Mouse (Mus musculus) kidney, adult 8-10 months (tissue): Measurements from ENCODE around the gene Lrrc37a.
A peak's percentile ranks its signal among the peaks of the same experiment; 100 is the strongest.
"Not testable (repeated sequence)": the region's sequence is repeated elsewhere in the genome, so short reads cannot be mapped to it uniquely, and the experiment has no call there.

Experiments
- DNase-seq, 2 experiments: peaks; one replicate each; pipeline ENCODE4 v3.0.0; 2022

Lrrc37a gene

DNA sequence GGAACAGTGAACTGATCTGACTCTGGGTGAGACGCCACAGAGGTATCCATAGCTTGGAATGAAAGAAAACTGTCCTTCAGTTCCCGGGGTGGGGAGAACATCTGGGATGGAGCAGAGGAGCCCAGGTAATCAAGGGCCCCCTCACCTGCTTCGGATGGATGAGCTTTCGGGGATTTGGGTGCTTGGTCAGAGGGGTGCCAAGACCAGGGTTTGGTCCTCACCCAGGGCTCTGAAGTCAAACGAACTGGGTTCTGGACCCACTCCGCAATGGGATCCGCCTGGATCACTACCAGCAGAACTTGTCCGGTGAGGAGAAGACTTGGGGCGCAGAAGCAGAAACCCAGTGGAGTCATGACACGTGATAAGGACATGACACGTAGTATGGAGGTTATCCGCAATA is at the start of gene Lrrc37a:
Gene Lrrc37a, minus strand, starts transcription at position 101 of the 400 bp plus-strand sequence.
- DNase-seq: no peak

- not testable (repeated sequence) for DNase-seq
Measured at GRCm38 (mm10) chr11:103534973-103535372, 30.6 kb upstream of the Lrrc37a start.

GRCm38 (mm10) chr11:103512111-103512510 is 7.7 kb upstream of the Lrrc37a start:
- DNase-seq: no peak

DNA sequence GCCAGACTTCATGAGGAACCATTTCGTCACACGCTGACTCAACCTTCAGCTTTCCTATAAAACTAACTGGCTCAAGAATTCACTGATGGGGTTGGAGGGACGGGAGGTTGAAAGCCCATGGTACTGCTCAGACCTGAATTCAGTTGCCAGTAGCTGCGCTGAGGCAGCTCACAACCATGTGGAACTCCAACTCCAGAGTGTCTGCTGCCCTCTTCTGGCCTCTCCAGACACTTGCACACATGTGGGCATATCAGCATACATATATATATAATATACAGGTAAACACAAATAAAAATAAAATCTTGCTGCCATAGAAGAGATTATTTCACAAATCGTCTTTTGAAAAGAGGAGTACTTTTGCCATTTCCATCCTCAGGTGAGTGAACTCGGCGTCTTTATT is 40.0 kb downstream of the Lrrc37a start:
- DNase-seq: peak; percentile 10 to 18

- not testable (repeated sequence) for DNase-seq
Measured at GRCm38 (mm10) chr11:103451105-103451504, 53.3 kb downstream of the Lrrc37a start.

DNA sequence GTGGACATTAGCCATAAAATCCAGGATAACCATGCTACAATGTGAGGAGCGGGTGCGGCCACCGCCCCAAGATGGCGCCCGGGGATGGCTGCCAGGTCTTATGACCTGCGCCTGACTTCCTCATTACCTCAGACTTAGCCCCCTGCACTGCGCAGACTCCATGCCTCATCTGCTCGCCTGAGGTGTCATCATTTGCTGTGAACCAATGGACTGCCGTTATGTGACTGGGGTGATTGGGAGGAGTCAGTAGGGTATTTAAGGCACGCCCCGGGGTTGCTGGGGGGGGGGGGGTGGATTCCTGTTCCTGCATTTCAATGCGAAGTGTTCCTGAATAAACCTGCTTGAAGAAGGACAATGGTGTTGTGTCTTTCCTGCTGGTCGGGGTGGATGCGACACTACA is 54.7 kb downstream of the Lrrc37a start:
- DNase-seq: not testable (repeated sequence)

- DNase-seq: no peak
Measured at GRCm38 (mm10) chr11:103443678-103444077, 60.7 kb downstream of the Lrrc37a start.

DNA sequence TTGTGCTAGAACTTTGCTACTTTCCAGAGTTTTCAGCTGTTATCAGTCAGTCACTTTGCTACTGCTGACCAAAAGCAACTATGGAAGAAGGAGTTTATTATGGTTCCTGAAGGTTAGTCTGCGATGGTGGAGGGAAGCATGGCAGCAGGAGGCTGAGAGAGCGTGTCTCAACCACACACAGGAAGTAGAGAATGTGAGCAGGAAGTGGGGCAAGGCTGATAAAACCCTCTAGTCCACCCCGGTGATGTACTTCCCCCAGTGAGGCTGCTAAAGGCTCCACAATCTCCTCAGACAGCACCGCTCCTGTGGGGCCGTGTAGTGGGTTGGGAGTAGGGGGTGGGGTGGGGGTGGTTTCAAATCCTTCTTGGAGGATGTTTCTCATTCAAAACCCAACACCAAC is 68.1 kb downstream of the Lrrc37a start:
- no peak for DNase-seq

DNA sequence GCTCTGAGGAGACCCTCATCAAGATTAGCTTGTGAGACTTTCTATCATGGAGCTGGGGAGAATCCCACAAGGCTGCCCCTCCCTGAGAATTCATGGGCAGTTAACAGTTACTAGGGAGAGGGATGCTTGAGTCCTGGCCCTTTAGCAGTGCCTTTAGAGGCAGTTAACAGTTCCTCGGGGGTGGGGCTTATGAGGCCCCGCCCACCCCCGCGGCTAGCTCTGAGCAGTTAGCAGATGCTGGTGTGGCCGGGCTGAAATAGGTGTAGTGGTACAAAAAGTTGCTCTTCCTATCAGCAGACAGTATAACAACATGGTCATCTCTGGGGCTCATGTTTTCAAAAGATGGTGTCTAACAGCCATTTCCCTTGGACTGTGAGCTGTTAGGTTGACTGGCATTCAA is 79.4 kb downstream of the Lrrc37a start:
- DNase-seq: no peak

DNA sequence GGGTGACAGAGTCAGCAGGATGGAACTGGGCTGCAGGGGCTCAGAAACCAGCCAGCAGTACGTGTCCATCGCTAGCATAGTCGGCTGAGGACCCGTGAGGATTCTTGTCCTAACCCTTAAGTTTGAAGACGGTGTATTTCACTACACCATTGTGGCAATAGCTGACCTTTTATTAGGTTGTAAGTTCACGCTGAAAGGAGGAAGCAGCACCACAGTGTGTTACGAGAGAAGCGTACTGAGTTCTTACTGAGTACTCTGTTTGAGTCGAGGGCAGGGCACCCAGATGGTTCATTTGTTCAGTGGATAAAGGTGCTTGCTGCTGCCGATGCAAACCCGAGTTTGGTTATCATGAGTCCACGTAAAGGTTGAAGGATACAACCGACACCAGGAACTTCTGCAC is 84.7 kb downstream of the Lrrc37a start:
- DNase-seq: no peak

DNA sequence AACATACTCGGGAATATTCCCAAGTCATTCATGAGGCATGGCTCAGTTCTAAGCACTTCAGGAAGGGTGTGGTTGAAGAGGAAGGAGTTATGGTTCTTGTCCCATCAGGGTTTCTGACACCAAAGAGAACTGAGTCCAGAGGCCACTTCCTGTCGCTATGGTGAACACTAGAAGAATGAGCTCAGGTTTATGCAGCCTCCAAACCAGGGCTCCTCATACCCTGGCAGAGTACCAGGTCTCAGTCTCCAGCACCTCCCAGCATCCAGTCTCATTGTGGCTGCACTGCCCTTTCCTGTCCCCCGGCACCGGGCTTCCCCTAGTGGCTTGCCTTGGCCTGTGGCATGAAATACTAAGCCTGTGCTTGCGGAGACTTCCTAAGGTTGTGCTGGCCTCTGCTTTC is 85.2 kb downstream of the Lrrc37a start:
- peak; percentile 18 to 34 for DNase-seq

DNA sequence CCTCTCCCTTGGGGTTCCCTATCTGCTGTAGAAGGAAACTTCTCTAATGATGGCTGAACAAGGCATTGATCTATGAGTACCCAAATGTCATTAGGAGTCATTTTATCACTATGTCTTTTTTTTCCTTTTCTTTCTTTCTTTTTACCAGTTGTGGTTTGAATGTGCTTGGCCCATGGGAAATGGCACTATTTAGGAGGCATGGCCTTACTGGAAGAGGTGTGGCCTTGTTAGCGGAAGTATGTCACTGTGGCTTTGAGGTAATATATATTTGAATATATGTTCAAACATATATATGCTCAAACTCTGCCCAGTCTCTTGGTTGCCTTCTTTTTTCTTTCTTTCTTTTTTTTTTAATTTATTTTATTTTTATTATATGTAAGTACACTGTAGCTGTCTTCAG is 90.9 kb downstream of the Lrrc37a start:
- no peak for DNase-seq

GRCm38 (mm10) chr11:103412950-103413423 is 91.4 kb downstream of the Lrrc37a start:
- peak in 1 of 2 experiments; percentile 66 for DNase-seq

GRCm38 (mm10) chr11:103411981-103412949 is 92.1 kb downstream of the Lrrc37a start, which contains the start of gene Plekhm1:
TSS of gene Plekhm1 (minus strand) at chr11:103412687.
- peak; percentile 95 to 97 for DNase-seq

GRCm38 (mm10) chr11:103411301-103411700 is 93.1 kb downstream of the Lrrc37a start:
- DNase-seq: no peak

GRCm38 (mm10) chr11:103408880-103409279 is 95.5 kb downstream of the Lrrc37a start:
- DNase-seq: no peak

- not testable (repeated sequence) for DNase-seq
Measured at GRCm38 (mm10) chr11:103407136-103407535, 97.3 kb downstream of the Lrrc37a start.

GRCm38 (mm10) chr11:103406551-103406950 is 97.8 kb downstream of the Lrrc37a start:
- peak; percentile 89 to 91 for DNase-seq

- DNase-seq: no peak
Measured at GRCm38 (mm10) chr11:103405814-103406213, 98.6 kb downstream of the Lrrc37a start.

DNA sequence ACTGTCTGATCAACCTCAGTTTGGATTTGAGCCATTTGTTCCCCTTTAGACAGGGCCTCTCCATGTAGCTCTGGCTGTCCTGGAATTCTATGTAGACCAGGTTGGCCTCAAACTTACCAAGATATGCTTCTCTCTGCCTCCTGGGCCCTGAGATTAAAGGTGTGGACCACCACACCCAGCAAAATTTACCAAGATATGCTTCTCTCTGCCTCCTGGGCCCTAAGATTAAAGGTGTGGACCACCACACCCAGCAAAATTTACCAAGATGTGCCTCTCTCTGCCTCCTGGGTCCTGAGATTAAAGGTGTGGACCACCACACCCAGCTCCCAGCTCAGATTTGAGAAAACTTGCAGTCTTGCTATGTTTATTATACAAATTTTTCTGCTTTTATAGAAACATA is 99.8 kb downstream of the Lrrc37a start:
- DNase-seq: no peak

DNA sequence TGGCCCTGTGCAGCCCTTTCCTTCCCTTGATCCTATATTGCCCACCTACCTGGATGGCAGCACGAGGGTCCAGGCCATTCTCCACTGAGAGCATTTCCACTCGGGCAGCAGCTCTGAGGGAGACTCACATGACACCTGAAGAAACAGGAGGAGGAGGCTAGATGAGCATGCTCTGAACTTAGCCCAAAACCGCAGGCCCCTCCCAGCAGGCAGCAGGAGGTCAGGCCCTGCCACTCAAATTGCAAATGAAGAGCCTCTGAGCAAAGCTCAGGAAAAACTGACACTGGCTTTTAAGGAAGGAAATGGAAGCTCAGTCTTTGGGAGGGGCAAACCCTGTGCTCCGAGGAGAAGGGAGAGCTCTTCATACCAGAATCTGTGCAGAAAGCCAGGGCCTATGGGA is 100.6 kb downstream of the Lrrc37a start:
- DNase-seq: peak; percentile 74 to 78

GRCm38 (mm10) chr11:103402738-103403137 is 101.7 kb downstream of the Lrrc37a start:
- no peak for DNase-seq

DNA sequence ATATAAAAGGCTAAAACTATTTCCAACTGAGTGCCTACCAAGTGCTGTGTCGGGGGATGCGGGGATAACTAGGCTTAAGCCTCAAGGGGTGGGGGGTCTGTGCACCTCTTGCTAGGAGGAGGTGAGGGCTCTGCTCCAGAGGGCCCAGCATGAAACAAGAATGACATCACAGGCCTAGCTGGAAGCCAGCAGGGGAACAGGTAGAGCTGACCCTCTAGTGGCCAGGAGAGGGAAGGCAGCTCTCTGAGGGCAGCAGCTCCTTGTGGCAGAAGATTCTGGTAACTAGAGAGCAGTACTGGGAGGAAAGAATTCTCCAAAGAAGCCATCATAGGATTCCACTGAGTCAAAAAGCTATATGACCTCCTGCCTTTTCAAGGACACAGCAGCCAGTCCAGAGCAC is 102.2 kb downstream of the Lrrc37a start:
- DNase-seq: peak; percentile 64 to 73
